Mouse (Mus musculus) spleen, postnatal 36 days (tissue): ENCODE results near the gene Pbp2.

Source experiments
- DNase-seq, 2 experiments: peaks; one replicate each; pipeline ENCODE4 v3.0.0; 2022; ENCODE audit warnings: low spot score in 2 of 2, mixed read lengths in 1 of 2

The Pbp2 gene

GRCm38 (mm10) chr6:135260435-135260834 is 49.8 kb downstream of the Pbp2 start:
- DNase-seq, result no peak
